Mouse (Mus musculus) stomach, postnatal 0 days (tissue): ENCODE results near the gene Prr15l.

Source experiments
- CTCF ChIP-seq: IDR thresholded peaks from 2 replicates; pipeline ENCODE4 v1.5.1; 2016; ENCODE audit warnings: antibody characterized with exemption, low read depth, mild to moderate bottlenecking, moderate library complexity
- EP300 ChIP-seq: optimal IDR thresholded peaks from 2 replicates; pipeline ENCODE3; 2016; ENCODE audit warnings: antibody characterized with exemption

DNA sequence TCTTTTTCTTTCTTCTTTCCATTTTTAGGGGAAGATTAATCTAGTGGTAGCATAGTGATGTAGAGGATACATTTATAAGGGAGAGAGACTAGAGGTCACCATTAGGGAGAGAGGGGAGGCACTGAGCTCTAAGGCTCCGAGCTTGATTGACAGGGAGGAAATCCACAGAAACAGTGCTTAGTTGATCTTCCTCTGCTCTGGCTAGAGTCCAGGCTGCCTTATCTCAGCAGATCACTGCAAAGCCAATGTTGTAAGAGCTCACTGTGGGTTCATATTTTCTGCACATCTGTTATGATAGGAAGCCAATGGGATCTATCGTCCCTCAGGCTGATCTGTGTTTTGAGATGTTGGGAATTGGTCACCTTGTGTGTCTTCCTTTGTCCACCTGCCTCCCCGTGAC is 49.2 kb upstream of the Prr15l start:
- TF ChIP-seq EP300 (no peak), CTCF (no peak)
